Comparison of ENCODE assay signal across 8 mouse cellular contexts in the genomic region with DNA sequence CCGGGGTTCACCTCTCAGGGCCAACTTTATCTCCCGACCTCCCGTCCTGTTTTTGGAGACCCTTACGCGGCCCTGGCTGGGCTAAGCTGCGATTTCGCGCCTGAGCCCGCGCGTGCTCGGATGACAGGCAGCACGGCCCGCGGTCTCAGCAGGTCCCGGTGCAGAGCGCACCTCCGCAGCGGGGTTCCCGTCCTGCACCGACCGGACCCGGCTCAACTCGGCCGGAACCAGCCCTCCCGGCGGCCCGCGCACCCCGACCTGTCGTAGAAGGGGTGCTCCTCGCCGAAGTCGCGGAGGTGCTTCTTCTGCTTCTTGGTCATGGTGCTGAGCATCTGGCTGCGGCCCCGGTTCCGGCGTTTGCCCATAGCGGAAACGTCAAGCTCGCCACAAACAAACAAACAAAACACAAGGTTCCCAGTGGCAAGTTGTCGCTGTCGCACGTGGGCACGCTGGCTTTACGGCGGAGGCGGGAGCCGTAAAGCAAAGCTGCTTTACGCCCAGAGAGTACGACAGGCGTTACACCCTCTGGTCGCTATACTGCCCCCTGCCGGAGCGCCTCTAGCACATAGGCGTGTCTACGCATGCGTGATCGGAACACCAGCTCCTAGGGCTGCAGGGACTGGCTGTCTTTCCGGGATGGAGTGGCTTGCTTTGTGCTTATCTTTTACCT. TPM values are rescaled to one million over a fixed set of nuclear protein-coding genes. Genes with fewer than 3 reads are reported as not detected.
DNase-seq lines count a peak whose midpoint lies in the region; ATAC-seq and TF ChIP-seq lines count a peak whose summit lies in the region.

TSS of gene Diexf (minus strand) at position 487 of the 670 bp plus-strand sequence.

- TF ChIP-seq EP300 in liver, embryonic 14.5 days (IDR thresholded peaks at IDR 0.05; ENCODE audit: low read depth): no peak
- no peak for TF ChIP-seq EP300 in stomach, postnatal 0 days (optimal IDR thresholded peaks at IDR 0.05)

- no peaks in the 10 kb centered on the region for H3K27me3 ChIP-seq in forebrain, embryonic 10.5 days (ENCODE audit: poor library complexity, severe bottlenecking)
- no peaks in the 10 kb centered on the region for H3K27me3 ChIP-seq in heart, embryonic 15.5 days
- no peaks in the 10 kb centered on the region for H3K27me3 ChIP-seq in liver, embryonic 14.5 days (ENCODE audit: control insufficient read depth, insufficient read depth, low read length)
- no peaks in the 10 kb centered on the region for H3K27me3 ChIP-seq in neural tube, embryonic 11.5 days (ENCODE audit: control insufficient read depth, insufficient read depth, low read length)
- no peaks in the 10 kb centered on the region for H3K27me3 ChIP-seq in stomach, postnatal 0 days (ENCODE audit: control insufficient read depth, insufficient read depth, low read length)

- H3K9ac ChIP-seq in heart, embryonic 15.5 days: peak within 1 kb of the TSS; percentile 89
- H3K9ac ChIP-seq in liver, embryonic 14.5 days (replicated peaks): peak within 1 kb of the TSS; percentile 78
- H3K9ac ChIP-seq in neural tube, embryonic 11.5 days (ENCODE audit: low read length): peak within 1 kb of the TSS; percentile 83
- H3K9ac ChIP-seq in stomach, postnatal 0 days (ENCODE audit: low read length): peak within 1 kb of the TSS; percentile 85

- peak within 1 kb of the TSS; percentile 90 for H3K27ac ChIP-seq in forebrain, embryonic 10.5 days
- peak within 1 kb of the TSS; percentile 13; the same call in 1 of the 2 replicates for H3K27ac ChIP-seq in heart, embryonic 15.5 days
- H3K27ac ChIP-seq in liver, embryonic 14.5 days: no peak within 1 kb of the TSS
- H3K27ac ChIP-seq in neural tube, embryonic 11.5 days (ENCODE audit: low read depth, low read length): 0 out of 2 replicates have a peak within 1 kb of the TSS, but pooled peaks have one; percentile 44
- peak within 1 kb of the TSS; percentile 35; the same call in 1 of the 2 replicates for H3K27ac ChIP-seq in stomach, postnatal 0 days (replicated peaks)

- H3K4me3 ChIP-seq in forebrain, embryonic 10.5 days: peak within 1 kb of the TSS; percentile 95
- H3K4me3 ChIP-seq in heart, embryonic 15.5 days: peak within 1 kb of the TSS; percentile 97
- H3K4me3 ChIP-seq in liver, embryonic 14.5 days (ENCODE audit: insufficient read depth in 1 of 2, low read depth in 2 of 2, low read length in 2 of 2): peak within 1 kb of the TSS; percentile 81 to 93
- peak within 1 kb of the TSS; percentile 97 for H3K4me3 ChIP-seq in neural tube, embryonic 11.5 days (ENCODE audit: low read depth, low read length)
- H3K4me3 ChIP-seq in stomach, postnatal 0 days (ENCODE audit: low read depth, low read length): peak within 1 kb of the TSS; percentile 91

- no peaks in the 10 kb centered on the region for H3K9me3 ChIP-seq in forebrain, embryonic 10.5 days
- H3K9me3 ChIP-seq in heart, embryonic 15.5 days (replicated peaks): no peaks in the 10 kb centered on the region
- H3K9me3 ChIP-seq in liver, embryonic 14.5 days (ENCODE audit: control insufficient read depth, low read length): no peaks in the 10 kb centered on the region
- no peaks in the 10 kb centered on the region for H3K9me3 ChIP-seq in neural tube, embryonic 11.5 days (ENCODE audit: control insufficient read depth, low read length)
- no peaks in the 10 kb centered on the region for H3K9me3 ChIP-seq in stomach, postnatal 0 days (ENCODE audit: control insufficient read depth, low read length)

- WGBS in forebrain, embryonic 10.5 days: under 1% methylated on average over 61 of the region's 61 CpGs
- WGBS in heart, embryonic 15.5 days: under 1% methylated on average over 61 of the region's 61 CpGs
- under 1% methylated on average over 61 of the region's 61 CpGs for WGBS in liver, embryonic 14.5 days (ENCODE audit: insufficient replicate concordance)
- under 1% methylated on average over 61 of the region's 61 CpGs for WGBS in neural tube, embryonic 11.5 days
- under 1% methylated on average over 61 of the region's 61 CpGs for WGBS in stomach, postnatal 0 days

- peak within 1 kb of the TSS; percentile 85 for H3K4me2 ChIP-seq in heart, embryonic 15.5 days
- H3K4me2 ChIP-seq in liver, embryonic 14.5 days (ENCODE audit: low read depth): peak within 1 kb of the TSS; percentile 82
- H3K4me2 ChIP-seq in neural tube, embryonic 11.5 days (ENCODE audit: low read depth): peak within 1 kb of the TSS; percentile 60
- H3K4me2 ChIP-seq in stomach, postnatal 0 days (replicated peaks; ENCODE audit: low read depth): peak within 1 kb of the TSS; percentile 73

- peaks cover 15% of the 10 kb centered on the region for H3K4me1 ChIP-seq in forebrain, embryonic 10.5 days
- peaks cover 7% of the 10 kb centered on the region for H3K4me1 ChIP-seq in heart, embryonic 15.5 days (replicated peaks)
- H3K4me1 ChIP-seq in liver, embryonic 14.5 days (replicated peaks; ENCODE audit: control insufficient read depth in 2 of 2, insufficient read depth in 2 of 2, low read length in 1 of 2): peaks cover 9 to 11% of the 10 kb centered on the region in 2 experiments; a peak in 3 of 4 replicates
- peaks cover 5% of the 10 kb centered on the region for H3K4me1 ChIP-seq in neural tube, embryonic 11.5 days (ENCODE audit: control insufficient read depth, insufficient read depth, low read length)
- 0 out of 2 replicates have a peak, but pooled peaks cover 2% of the 10 kb centered on the region for H3K4me1 ChIP-seq in stomach, postnatal 0 days (replicated peaks; ENCODE audit: control insufficient read depth, insufficient read depth)

- peaks cover 34% of the 10 kb centered on the region for H3K36me3 ChIP-seq in forebrain, embryonic 10.5 days (replicated peaks)
- peaks cover 20% of the 10 kb centered on the region for H3K36me3 ChIP-seq in heart, embryonic 15.5 days
- H3K36me3 ChIP-seq in liver, embryonic 14.5 days (replicated peaks; ENCODE audit: control insufficient read depth, insufficient read depth, low read depth): peaks cover 8% of the 10 kb centered on the region; the same call in 1 of the 2 replicates
- 0 out of 2 replicates have a peak, but pooled peaks cover 3% of the 10 kb centered on the region for H3K36me3 ChIP-seq in neural tube, embryonic 11.5 days (ENCODE audit: control insufficient read depth, insufficient read depth, low read length)
- peaks cover 5% of the 10 kb centered on the region; the same call in 1 of the 2 replicates for H3K36me3 ChIP-seq in stomach, postnatal 0 days (ENCODE audit: control insufficient read depth, insufficient read depth, low read length)

- ATAC-seq in heart, embryonic 15.5 days (replicated peaks; ENCODE audit: insufficient number of reproducible peaks, insufficient read depth, low FRiP score, low read depth): peak; percentile 91
- peak; percentile 91 for ATAC-seq in liver, embryonic 14.5 days (ENCODE audit: insufficient read depth)
- peak; percentile 90 for ATAC-seq in neural tube, embryonic 11.5 days (ENCODE audit: insufficient read depth, low FRiP score, low TSS enrichment)
- peak; percentile 91 for ATAC-seq in stomach, postnatal 0 days (ENCODE audit: low FRiP score, low TSS enrichment)

- TF ChIP-seq CTCF in liver, embryonic 14.5 days (IDR thresholded peaks at IDR 0.05; ENCODE audit: low read depth): peak; percentile 99
- TF ChIP-seq CTCF in stomach, postnatal 0 days (IDR thresholded peaks at IDR 0.05; ENCODE audit: low read depth): peak; percentile 98

- peak; percentile 91 to 96 for DNase-seq in CD8-positive naive resting alpha-beta T cell, adult 2 months (ENCODE audit: low read depth in 2 of 2, low spot score in 2 of 2)
- peak; percentile 99 for DNase-seq in c-Kit-positive CD71-negative TER-119-negative erythroid progenitor cells, embryonic 14.5 days (ENCODE audit: low read depth)
- peak; percentile 98 for DNase-seq in forebrain, embryonic 10.5 days (ENCODE audit: extremely low spot score, low spot score)
- peak; percentile 97 to 98 for DNase-seq in kidney, postnatal 25 days
- DNase-seq in liver, embryonic 14.5 days (ENCODE audit: low read depth in 3 of 3, low spot score in 3 of 3): peak; percentile 96
- DNase-seq in neural tube, embryonic 11.5 days (ENCODE audit: low spot score): peak; percentile 98
- peak; percentile 99 for DNase-seq in stomach, postnatal 0 days (ENCODE audit: low spot score)

RNA-seq across cellular contexts. Expression of gene Diexf, which starts in this region (rescaled TPM):
- polyA plus RNA-seq in forebrain, embryonic 10.5 days (2016; fragmentation: Nextera tagmentation; extraction: Ambion mirVana): 10.2 TPM in 2 replicates
- 3.8 and 4.9 TPM in 2 replicates for polyA plus RNA-seq in heart, embryonic 15.5 days (2015; fragmentation: Nextera tagmentation; extraction: Ambion mirVana)
- polyA plus RNA-seq in liver, embryonic 14.5 days (2012; rRNA removed): 8.5 and 9.5 TPM in 2 replicates
- 2.4 and 2.7 TPM in 2 replicates for polyA plus RNA-seq in liver, embryonic 14.5 days (2014; fragmentation: Nextera tagmentation; extraction: Ambion mirVana)
- 10.8 and 11.3 TPM in 2 replicates for polyA plus RNA-seq in neural tube, embryonic 11.5 days (2014; fragmentation: Nextera tagmentation; extraction: Ambion mirVana)
- 2.1 and 2.4 TPM in 2 replicates for polyA plus RNA-seq in stomach, postnatal 0 days (2015; fragmentation: Nextera tagmentation; extraction: Ambion mirVana)
